Mouse (Mus musculus) c-Kit-negative CD71-positive TER-119-positive erythroid progenitor cells, embryonic 14.5 days (primary cell): ENCODE measurements around the gene Sac3d1.
A peak's percentile ranks its signal among the peaks of the same experiment; 100 is the strongest.

Source experiments
- DNase-seq: peaks from one replicate; pipeline ENCODE4 v3.0.0-alpha.2; 2013; ENCODE audit warnings: low read depth, low spot score

The Sac3d1 gene

GRCm38 (mm10) chr19:6070571-6071250, 47.7 kb downstream of the Sac3d1 start:
- no peak for DNase-seq

GRCm38 (mm10) chr19:6069851-6070250, 48.6 kb downstream of the Sac3d1 start:
- DNase-seq, result no peak

GRCm38 (mm10) chr19:6068951-6069350, 49.5 kb downstream of the Sac3d1 start:
- no peak for DNase-seq

- peak; percentile 64 for DNase-seq
Observed at GRCm38 (mm10) chr19:6067724-6068415, 50.6 kb downstream of the Sac3d1 start, which contains the start of gene Tm7sf2. Gene Tm7sf2, minus strand, starts transcription at chr19:6068373.

- DNase-seq, result peak; percentile 72
Observed at GRCm38 (mm10) chr19:6067011-6067723, 51.3 kb downstream of the Sac3d1 start.

- no peak for DNase-seq
Observed at GRCm38 (mm10) chr19:6066571-6066970, 51.9 kb downstream of the Sac3d1 start.
